Mouse (Mus musculus): ENCODE measurements around the gene Traf3.

Gene Traf3

GRCm38 (mm10) chr12:111165831-111166591, at the start of gene Traf3:
TSS of gene Traf3 (plus strand) at chr12:111166370.
- DNase-seq (ENCODE audit: low spot score in 2 of 2) = peak; percentile 48 to 52

DNA sequence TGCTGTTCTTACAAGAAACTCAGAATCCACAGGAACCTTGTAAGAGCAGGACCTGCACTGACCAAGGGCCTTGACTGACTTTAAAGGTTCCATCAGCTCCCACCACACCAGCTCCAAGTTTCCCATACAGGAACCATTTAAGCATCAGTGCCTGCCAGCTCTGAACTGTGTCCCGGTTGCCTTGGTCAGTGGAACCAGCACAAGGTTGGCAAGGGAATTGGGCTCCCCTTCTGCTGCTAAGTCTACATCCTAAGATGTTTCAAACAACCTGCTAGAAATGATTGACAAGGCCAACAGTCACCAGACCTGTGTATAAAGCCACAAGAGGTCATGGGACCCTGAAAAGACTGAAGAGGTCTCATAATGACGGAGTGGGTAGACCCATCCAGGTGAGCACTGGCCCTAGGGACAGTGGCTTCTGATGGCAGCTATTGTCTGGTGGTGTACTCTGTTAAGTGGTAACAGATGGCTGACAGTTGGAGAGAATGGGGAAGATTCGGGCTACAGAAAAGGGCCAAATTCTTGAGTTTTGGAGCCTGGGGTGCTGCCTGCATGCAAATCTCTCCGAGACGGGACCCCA, 46.6 kb upstream of the Traf3 start:
- DNase-seq (ENCODE audit: low spot score in 2 of 2) = no peak

DNA sequence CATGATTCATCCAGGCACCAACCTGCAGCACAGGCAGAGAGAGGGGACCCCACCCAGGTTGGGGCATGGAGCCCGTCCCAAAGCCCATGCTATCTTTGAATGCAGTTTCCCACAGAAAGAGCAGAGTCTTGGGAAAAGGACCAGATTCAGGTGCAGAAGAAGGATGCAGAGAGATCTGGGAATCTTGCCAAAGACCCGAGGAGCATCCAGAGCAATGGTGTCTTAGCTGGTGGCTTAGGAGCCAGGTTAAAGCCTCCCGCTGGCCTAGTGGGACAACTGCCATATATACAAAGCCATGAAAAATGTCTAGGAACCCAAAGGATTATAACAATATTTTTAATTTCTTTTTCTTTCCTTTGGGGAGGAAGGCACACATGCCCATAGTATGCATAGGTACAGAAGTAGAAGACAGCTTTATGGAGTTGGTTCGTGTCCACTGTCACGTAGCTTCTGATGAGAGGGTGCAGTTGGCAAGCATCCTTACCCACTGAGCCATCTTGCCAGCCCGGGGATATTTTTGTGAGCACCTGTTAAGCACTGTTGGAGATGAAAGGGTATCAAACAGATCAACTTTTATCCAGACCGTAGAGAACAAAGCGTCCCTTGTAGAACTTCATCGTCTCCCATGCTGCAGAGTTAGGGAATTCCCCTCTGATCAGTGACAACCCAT, 45.1 kb upstream of the Traf3 start:
- no peak for DNase-seq (ENCODE audit: low spot score in 2 of 2)

- DNase-seq (ENCODE audit: low spot score in 2 of 2) = no peak
Observed at GRCm38 (mm10) chr12:111122332-111122852, 43.8 kb upstream of the Traf3 start.

DNA sequence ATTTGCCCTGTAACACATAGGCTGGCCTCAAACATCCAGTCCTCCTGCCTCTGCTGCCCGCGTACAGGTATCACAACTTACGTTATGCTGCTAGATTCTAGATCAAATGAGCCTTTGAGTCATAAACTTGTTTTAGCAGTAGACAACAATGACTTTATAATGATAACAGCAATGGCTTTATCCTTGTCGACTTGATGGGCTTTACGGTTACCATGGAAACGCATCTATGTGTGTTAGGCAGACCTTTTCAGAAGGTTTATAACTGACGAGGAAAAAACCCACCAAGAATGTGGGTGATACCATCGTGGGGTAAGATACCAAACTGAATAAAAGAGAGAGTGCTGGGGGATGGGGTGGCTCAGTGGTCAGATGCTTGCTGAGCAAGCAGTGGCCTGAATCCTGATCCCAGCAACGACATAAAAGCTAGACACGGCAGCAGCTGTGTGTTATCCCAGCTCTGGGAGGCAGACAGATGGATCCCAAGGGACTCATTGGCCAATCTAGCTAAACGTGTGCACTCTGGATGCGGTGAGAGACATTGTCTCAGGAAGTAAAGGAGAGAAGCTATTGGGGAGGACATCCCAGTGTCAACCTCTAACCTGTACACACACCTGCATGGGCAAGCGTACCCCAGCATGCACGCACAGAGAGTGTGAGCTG, 41.4 kb upstream of the Traf3 start:
- no peak for DNase-seq (ENCODE audit: low spot score in 2 of 2)

DNA sequence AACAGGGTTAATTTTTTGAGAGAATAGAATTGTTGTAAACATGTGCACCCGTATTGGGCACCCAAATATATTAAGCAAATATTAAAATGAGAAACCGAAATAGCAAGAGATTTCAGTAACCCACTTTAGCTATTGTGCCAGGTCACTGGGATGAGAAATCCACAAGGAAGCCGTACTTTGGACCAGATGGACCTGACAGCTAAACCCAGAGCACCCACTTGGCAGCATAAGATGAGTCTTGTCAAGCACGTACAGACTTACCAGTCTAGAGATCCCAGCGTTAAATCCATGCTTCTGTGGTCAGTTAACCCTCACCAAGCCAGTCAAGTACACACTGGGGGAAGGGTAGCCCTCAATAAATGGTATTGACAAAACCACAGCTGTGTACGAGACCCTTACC, 40.5 kb upstream of the Traf3 start:
- no peak for DNase-seq (ENCODE audit: low spot score in 2 of 2)

- no peak for DNase-seq (ENCODE audit: low spot score in 2 of 2)
Observed at GRCm38 (mm10) chr12:111134169-111134568, 32.0 kb upstream of the Traf3 start.

DNA sequence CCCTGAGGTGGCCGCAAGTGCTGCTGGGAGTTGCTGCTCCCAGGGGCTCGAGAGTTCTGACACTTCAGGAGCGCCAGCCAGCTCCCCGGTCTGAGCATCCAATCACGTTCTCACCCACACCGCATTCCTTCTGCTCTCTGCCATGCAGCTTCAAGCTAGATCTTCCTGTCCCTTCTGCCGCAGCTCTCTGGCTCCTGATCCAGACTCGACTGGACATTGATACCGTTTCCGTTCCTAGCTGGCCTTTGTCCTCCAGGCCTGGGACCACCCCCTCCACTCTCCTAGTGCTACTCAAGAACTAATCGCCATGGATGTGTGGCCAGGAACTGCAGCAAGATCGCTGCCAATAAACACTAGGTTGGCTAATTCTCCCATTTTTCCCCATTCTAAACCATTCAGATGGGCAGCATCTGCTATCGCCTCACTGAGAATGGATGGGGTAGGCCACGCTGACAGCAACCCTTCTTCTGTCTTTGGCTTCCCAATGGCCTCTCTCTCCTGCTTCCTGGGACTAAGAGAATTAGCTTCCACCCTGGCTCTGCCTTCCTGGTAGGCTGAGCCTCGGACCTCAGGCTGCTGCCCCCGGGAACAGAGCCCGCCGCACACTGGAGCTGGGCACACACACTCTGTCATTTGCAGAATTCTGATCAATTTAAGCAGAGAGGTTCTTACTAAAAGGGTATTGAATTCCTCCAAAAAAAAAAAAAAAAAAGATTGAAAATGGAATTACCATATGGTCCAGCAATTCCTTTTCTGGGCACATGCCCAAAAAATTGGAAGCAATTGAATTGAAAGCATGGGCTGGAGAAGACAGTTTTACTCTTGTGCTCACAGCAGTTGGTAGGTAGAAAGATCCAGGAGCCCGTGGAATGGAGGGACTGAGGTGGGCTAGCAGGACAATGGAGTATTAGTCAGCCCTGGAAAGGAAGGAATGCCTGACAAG, 31.1 kb upstream of the Traf3 start:
- peak in 1 of 2 experiments; percentile 20 for DNase-seq (ENCODE audit: low spot score in 2 of 2)

GRCm38 (mm10) chr12:111135953-111136352, 30.2 kb upstream of the Traf3 start:
- no peak for DNase-seq (ENCODE audit: low spot score in 2 of 2)

DNA sequence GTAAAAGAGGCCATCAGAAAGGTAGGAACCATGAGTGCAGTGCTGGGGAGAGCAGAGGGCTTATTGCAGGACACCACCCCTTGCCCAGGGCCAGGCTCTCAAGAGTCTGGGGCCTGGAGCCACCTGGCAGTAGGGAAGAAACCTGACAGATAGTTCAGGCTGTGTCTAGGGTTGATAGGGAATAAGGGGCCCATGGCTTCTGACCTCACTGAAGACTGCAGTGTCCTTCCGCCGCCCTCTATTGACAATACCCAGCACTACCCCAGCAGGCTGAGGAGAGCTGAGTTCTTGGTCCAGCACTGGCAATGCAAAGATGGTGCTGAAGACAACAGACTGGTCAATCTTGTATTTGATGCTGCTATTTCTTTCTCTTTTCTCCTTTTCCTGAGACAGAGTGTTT, 29.1 kb upstream of the Traf3 start:
- no peak for DNase-seq (ENCODE audit: low spot score in 2 of 2)

DNA sequence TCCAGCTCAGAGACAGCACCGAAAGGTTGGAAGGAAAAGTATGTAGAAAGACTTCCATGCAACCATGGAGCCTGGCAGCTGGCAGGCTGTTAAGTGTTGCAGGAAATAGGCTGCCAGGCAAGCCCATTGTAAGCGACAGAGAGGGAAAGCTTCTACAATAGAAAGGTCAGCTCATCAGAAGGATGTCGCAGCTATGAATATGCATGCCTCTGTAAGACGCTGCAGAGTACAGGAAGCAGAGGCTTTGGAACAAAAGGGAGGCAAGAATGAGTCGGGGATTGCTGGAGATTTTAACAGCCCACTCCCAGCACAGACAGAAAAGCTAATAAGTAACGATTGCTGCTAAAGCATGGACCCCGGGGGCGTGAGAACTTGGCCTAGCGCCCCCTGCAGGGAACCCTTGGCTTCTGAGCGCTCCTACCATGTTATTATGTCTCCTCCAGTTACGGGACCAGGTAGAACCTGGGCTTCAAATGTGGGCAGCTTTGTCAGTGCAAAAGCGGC, 23.1 kb upstream of the Traf3 start:
- no peak for DNase-seq (ENCODE audit: low spot score in 2 of 2)

DNA sequence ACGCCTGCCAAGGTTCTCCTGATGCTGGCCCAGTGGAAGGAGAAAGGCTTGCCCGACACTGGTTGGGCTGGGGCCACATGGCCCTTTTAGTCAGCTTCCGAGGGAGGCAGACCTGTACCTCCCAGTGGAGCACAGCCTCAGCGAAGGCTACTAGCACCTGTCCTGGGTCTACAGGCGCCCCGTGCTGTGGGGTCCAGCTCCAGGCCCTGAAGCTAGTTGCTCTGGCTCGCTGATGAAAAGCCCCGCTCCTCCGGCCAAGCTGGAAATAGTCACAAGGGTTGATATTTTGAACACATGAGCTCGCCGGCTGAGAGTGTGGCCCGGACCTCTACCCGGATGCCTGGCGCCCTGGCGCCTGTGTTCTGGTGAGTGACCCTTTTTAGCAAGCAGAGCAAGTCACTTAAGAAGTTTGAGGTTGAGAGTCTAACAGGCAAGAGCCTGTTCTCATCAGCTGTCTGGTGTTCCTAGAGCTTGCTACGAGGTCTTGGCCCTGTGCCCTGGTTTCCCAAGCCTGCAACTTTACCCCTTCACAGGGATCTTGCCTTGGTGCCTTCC, 22.6 kb upstream of the Traf3 start:
- DNase-seq (ENCODE audit: low spot score in 2 of 2) = no peak

GRCm38 (mm10) chr12:111144598-111144997, 21.6 kb upstream of the Traf3 start:
- DNase-seq (ENCODE audit: low spot score in 2 of 2) = no peak

DNA sequence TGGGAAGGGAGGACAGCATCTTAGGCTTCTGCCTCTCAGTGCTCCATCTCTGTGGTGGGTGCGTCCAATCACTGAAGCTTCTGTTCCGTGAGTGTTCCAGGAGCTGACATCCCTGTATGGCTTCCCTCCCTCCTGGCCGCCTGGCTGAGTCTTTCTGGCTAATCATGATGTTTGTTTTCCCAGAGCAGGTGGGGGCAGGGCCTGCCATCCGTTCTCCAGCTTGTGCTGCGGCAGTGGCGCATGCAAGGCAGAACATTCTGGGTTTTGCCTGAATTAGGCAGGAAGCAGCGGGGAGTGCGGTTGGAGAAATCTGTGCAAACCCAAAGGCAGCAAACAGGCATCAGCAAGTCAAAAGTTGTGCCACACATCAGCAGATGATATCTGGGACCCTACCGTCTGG, 20.9 kb upstream of the Traf3 start:
- peak; percentile 67 to 73 for DNase-seq (ENCODE audit: low spot score in 2 of 2)

DNA sequence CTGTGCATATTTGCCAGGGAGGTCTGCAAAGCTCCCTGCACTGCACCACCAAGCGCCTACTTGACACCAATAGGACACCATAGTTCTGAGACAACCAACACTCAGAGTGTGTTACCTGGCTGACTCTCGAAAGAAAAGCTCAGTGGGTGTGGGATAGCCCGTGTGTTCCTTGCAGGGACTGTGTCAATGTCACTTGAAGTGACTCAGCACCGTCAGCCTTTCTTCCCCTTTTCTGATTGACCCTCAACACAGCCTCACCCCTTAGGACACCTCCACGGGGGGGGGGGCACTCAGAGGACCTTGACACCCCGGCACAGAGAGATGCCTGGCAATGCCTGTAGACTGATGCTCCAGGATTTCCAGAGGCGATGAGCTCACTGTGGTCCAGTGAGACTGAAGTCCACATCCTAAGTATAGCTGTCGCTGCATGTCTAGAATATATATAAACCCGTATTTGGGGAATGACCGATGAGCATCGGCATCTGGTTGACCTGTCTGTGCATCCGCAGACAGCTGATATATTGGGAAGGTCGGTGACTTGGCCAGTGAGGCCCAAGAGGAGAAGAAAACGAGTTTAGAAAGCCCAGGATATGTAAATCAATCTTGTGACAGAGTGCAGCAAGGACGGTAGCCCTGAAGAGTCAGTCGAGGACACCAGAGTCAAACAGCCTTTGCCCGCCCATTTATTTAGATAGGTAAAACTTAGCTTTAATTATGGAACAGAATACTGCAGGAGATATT, 16.5 kb upstream of the Traf3 start:
- no peak for DNase-seq (ENCODE audit: low spot score in 2 of 2)

GRCm38 (mm10) chr12:111150236-111150596, 16.0 kb upstream of the Traf3 start:
- DNase-seq (ENCODE audit: low spot score in 2 of 2) = no peak

- no peak for DNase-seq (ENCODE audit: low spot score in 2 of 2)
Observed at GRCm38 (mm10) chr12:111151422-111152156, 14.6 kb upstream of the Traf3 start.

- no peak for DNase-seq (ENCODE audit: low spot score in 2 of 2)
Observed at GRCm38 (mm10) chr12:111152579-111152978, 13.6 kb upstream of the Traf3 start.

GRCm38 (mm10) chr12:111152981-111153710, 13.0 kb upstream of the Traf3 start:
- no peak for DNase-seq (ENCODE audit: low spot score in 2 of 2)
